Mouse (Mus musculus): Measurements from ENCODE around the gene Vamp4. TPM values are rescaled to one million over a fixed set of nuclear protein-coding genes. Genes with fewer than 3 reads are reported as not detected.

Gene Vamp4
- total and polyA plus RNA-seq, 3 experiments = 9.6 to 17.1 TPM; not detected in 1

DNA sequence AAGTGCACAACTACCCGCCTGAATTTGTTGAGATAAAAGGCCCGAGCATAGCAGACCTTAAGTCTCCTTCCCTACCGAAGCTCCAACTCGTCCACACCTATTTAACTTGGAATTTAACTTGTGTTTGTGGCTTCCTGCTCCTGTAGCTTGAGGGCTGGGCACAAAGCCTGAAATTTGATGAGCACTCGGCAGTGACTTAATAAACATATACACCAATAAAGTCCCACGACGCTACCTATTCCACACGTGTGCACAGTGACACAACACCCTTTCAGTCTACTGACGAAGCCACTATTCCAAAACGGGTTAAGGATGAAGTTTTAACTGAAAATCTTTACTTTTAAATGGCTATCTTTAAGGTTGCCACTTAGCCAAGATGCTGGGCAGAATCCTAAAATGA, 22.7 kb upstream of the Vamp4 start:
- Histone ChIP-seq H3K4me1 (ENCODE audit: control insufficient read depth in 1 of 2, insufficient read depth in 2 of 2, low read length in 2 of 2) (peaks cover under 1 to 2% of the 10 kb centered on the region in 2 experiments; a peak in 3 of 4 replicates), H3K4me3 (ENCODE audit: control insufficient read depth in 1 of 2, insufficient read depth in 1 of 2, low read depth in 2 of 2, low read length in 2 of 2) (peak overlapping the region; percentile 82 to 88), H3K27ac (ENCODE audit: control insufficient read depth, low read depth, low read length) (peak overlapping the region; percentile 53)

DNA sequence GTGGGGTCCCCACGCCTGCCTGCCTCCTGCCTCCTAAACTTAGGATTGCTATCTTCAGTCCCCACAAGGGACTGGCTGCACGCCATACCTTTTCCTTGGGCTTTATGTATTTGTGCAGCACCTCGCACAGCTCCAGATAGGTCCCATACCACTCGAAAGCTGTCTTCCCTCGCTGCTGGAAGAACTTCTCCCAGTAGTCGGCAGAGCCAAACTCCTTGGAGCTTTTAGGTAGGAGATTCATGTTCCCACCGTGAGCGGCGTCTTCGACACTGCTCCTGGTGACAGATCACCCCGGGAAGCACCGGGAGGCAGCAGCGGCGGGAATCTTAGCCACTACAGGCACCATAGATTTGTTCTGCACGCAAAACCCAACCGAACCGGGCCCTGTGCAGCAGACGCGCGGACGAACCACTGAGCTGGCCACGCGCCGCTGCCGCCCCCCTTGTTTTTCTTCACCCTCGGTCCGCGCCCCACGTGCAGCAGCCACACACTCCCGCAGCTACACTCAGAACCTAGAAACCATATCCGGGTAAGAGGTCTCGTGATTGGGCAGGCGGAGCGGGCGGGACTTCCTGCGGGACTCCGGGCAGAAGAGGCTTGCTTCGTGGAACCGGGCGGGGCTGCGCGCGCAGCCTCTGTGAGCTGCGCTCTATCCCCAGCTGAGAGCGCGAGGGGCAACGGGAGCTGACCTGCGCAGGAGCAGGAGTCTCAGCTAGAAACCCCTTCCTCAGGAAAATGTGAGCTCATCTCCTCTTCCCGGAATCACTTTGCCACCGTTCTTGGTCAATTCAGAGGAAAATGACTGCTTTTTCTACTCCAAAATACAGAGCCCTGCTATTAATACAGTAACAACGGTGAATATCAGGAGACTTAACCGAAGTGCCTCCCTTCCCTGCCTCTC, 22.0 kb upstream of the Vamp4 start, which contains the start of gene Mettl13:
TSS of gene Mettl13 (minus strand) at position 536 of the 901 bp plus-strand sequence.
- Histone ChIP-seq H3K79me2 (ENCODE audit: control insufficient read depth, insufficient read depth, low read length, poor library complexity) (peaks cover 34% of the 10 kb centered on the region), H3K27ac (ENCODE audit: control insufficient read depth, low read depth, low read length) (peak within 1 kb of the TSS; percentile 77), H3K4me1 (ENCODE audit: control insufficient read depth in 1 of 2, insufficient read depth in 2 of 2, low read length in 2 of 2) (peaks cover 3 to 6% of the 10 kb centered on the region in 2 experiments; a peak in 3 of 4 replicates), H3K9me3 (replicated peaks; ENCODE audit: insufficient read depth, low read length) (no peaks in the 10 kb centered on the region), H3K4me3 (ENCODE audit: control insufficient read depth in 1 of 2, insufficient read depth in 1 of 2, low read depth in 2 of 2, low read length in 2 of 2) (peak within 1 kb of the TSS; percentile 88 to 93), H3K36me3 (ENCODE audit: control insufficient read depth in 1 of 2, insufficient read depth in 2 of 2, low read length in 2 of 2) (peaks cover 0 to 12% of the 10 kb centered on the region in 2 experiments; a peak in 3 of 4 replicates), H3K27me3 (ENCODE audit: control insufficient read depth in 1 of 2, insufficient read depth in 2 of 2, low read length in 2 of 2) (no peaks in the 10 kb centered on the region), H3K9ac (ENCODE audit: control insufficient read depth, low read depth, low read length, poor library complexity, severe bottlenecking) (peak within 1 kb of the TSS; percentile 93)
- DNase-seq (ENCODE audit: low read depth, low spot score) = peak; percentile 96
- TF ChIP-seq ZNF384 (IDR thresholded peaks at IDR 0.05; ENCODE audit: low read depth, low read length) (no peak), CHD1 (IDR thresholded peaks at IDR 0.05; ENCODE audit: low read depth, low read length) (no peak), MAFK (IDR thresholded peaks at IDR 0.05; ENCODE audit: borderline replicate concordance, low read depth, low read length) (no peak), E2F4 (IDR thresholded peaks at IDR 0.05; ENCODE audit: borderline replicate concordance, low read depth, low read length) (no peak), GABPA (IDR thresholded peaks at IDR 0.05; ENCODE audit: low read depth, low read length) (no peak), MXI1 (IDR thresholded peaks at IDR 0.05; ENCODE audit: low read depth, low read length) (peak; percentile 99), UBTF (IDR thresholded peaks at IDR 0.05; ENCODE audit: borderline replicate concordance, insufficient read depth, low read depth, low read length) (no peak), HCFC1 (IDR thresholded peaks at IDR 0.05; ENCODE audit: low read depth, low read length) (peak; percentile 94), SIN3A (IDR thresholded peaks at IDR 0.05; ENCODE audit: low read length) (peak; percentile 99), MAZ (IDR thresholded peaks at IDR 0.05; ENCODE audit: low read depth, low read length) (peak; percentile 89; the same call in 1 of the 2 replicates), MYC (IDR thresholded peaks at IDR 0.05; ENCODE audit: low read depth, low read length) (peak; percentile 96), USF2 (IDR thresholded peaks at IDR 0.05; ENCODE audit: borderline replicate concordance in 1 of 2, insufficient read depth in 1 of 2, low read depth in 1 of 2, low read length in 2 of 2) (no peak), SMC3 (IDR thresholded peaks at IDR 0.05; ENCODE audit: low read depth, low read length) (no peak), EP300 (IDR thresholded peaks at IDR 0.05; ENCODE audit: low read depth in 1 of 2, low read length in 2 of 2) (0 out of 4 replicates have a peak, but pooled peaks of 1 of the 2 experiments have one; percentile 4), ZKSCAN1 (IDR thresholded peaks at IDR 0.05; ENCODE audit: low read depth, low read length) (no peak), CTCF (IDR thresholded peaks at IDR 0.05 in 2 of 3, conservative IDR thresholded peaks at IDR 0.05 in 1 of 3; ENCODE audit: control insufficient read depth in 1 of 3, insufficient read depth in 1 of 3, low read depth in 2 of 3, low read length in 3 of 3, poor library complexity in 1 of 3, severe bottlenecking in 1 of 3) (no peak), MYB (IDR thresholded peaks at IDR 0.05; ENCODE audit: low read depth, low read length) (no peak), ELF1 (IDR thresholded peaks at IDR 0.05; ENCODE audit: low read depth, low read length) (peak; percentile 98), POLR2A (IDR thresholded peaks at IDR 0.05; ENCODE audit: control insufficient read depth in 1 of 2, insufficient read depth in 1 of 2, low read depth in 1 of 2, low read length in 2 of 2, poor library complexity in 1 of 2) (peak; percentile 77 to 88; a peak in 3 of 4 replicates), USF1 (IDR thresholded peaks at IDR 0.05; ENCODE audit: low read depth, low read length) (peak; percentile 80), BHLHE40 (IDR thresholded peaks at IDR 0.05; ENCODE audit: borderline replicate concordance, low read depth, low read length) (peak; percentile 68), CHD2 (IDR thresholded peaks at IDR 0.05; ENCODE audit: low read length) (peak; percentile 59; the same call in 1 of the 2 replicates), RCOR1 (IDR thresholded peaks at IDR 0.05; ENCODE audit: low read depth, low read length) (0 out of 2 replicates have a peak, but pooled peaks have one; percentile 13), ZMIZ1 (IDR thresholded peaks at IDR 0.05; ENCODE audit: low read depth, low read length) (peak; percentile 79; the same call in 1 of the 2 replicates), NRF1 (IDR thresholded peaks at IDR 0.05; ENCODE audit: insufficient read depth, low read depth, low read length, poor library complexity, severe bottlenecking) (peak; percentile 85), ZC3H11A (IDR thresholded peaks at IDR 0.05; ENCODE audit: low read depth, low read length) (no peak), TCF12 (IDR thresholded peaks at IDR 0.05; ENCODE audit: low read depth, low read length) (peak; percentile 44), MAX (IDR thresholded peaks at IDR 0.05; ENCODE audit: low read length) (peak; percentile 98)

More for the DNA sequence above, 22.7 kb upstream of the Vamp4 start:
- Histone ChIP-seq H3K9ac (ENCODE audit: control insufficient read depth, low read depth, low read length, poor library complexity, severe bottlenecking) (peak overlapping the region; percentile 90), H3K9me3 (replicated peaks; ENCODE audit: insufficient read depth, low read length) (no peaks in the 10 kb centered on the region), H3K36me3 (ENCODE audit: control insufficient read depth in 1 of 2, insufficient read depth in 2 of 2, low read length in 2 of 2) (peaks cover 2 to 9% of the 10 kb centered on the region in 2 experiments; a peak in 3 of 4 replicates), H3K79me2 (ENCODE audit: control insufficient read depth, insufficient read depth, low read length, poor library complexity) (peaks cover 34% of the 10 kb centered on the region), H3K27me3 (ENCODE audit: control insufficient read depth in 1 of 2, insufficient read depth in 2 of 2, low read length in 2 of 2) (no peaks in the 10 kb centered on the region)
- TF ChIP-seq MAZ (IDR thresholded peaks at IDR 0.05; ENCODE audit: low read depth, low read length) = no peak
- 0 out of 2 replicates have a peak, but pooled peaks have one; percentile 77 for TF ChIP-seq CHD1 (IDR thresholded peaks at IDR 0.05; ENCODE audit: low read depth, low read length)
- DNase-seq (ENCODE audit: low read depth, low spot score) = peak; percentile 53

Data from MEL (cell line).